Mouse (Mus musculus) CH12.LX (cell line): Measurements from ENCODE around the gene Amh. TPM values are rescaled to one million over a fixed set of nuclear protein-coding genes. Genes with fewer than 3 reads are reported as not detected.

Experiments
- DNase-seq: peaks from one replicate; pipeline ENCODE4 v3.0.0-alpha.2; 2013; ENCODE audit errors: extremely low read depth
- H3K27ac ChIP-seq: 2 replicates; pipeline ENCODE4 v1.5.1; 2012; ENCODE audit warnings: low read depth, mild to moderate bottlenecking, control low read depth, moderate library complexity; ENCODE audit not compliant: insufficient read depth
- H3K27me3 ChIP-seq: replicated peaks from 2 replicates; pipeline ENCODE3; 2012; ENCODE audit warnings: inconsistent platforms
- H3K36me3 ChIP-seq, 2 experiments: replicated peaks in 1 of 2; 2 replicates each; pipeline versions ENCODE3 to v1.6.1; 2012; ENCODE audit warnings: inconsistent platforms in 1 of 2, low read length in 1 of 2, mild to moderate bottlenecking in 1 of 2, mixed read lengths in 1 of 2, moderate library complexity in 1 of 2; ENCODE audit not compliant: control insufficient read depth in 1 of 2, insufficient read depth in 1 of 2
- H3K4me1 ChIP-seq, 2 experiments: 2 replicates each; pipeline ENCODE4 v1.6.1; 2012; ENCODE audit warnings: inconsistent platforms in 1 of 2, moderate library complexity in 1 of 2; ENCODE audit not compliant: insufficient read depth in 2 of 2, control insufficient read depth in 1 of 2
- H3K4me2 ChIP-seq: 2 replicates; pipeline ENCODE4 v1.6.1; 2012; ENCODE audit warnings: low read depth, mild to moderate bottlenecking, control low read depth; ENCODE audit not compliant: poor library complexity, insufficient read depth, severe bottlenecking
- H3K4me3 ChIP-seq, 3 experiments: fragments of 150-350 bp in 1 of 3; sonication (generic) in 1 of 3; replicated peaks in 1 of 3; 2 replicates each; pipeline versions ENCODE3 to v1.5.1; 2011 to 2012; ENCODE audit warnings: low read depth in 2 of 3, low read length in 2 of 3, mild to moderate bottlenecking in 2 of 3, moderate library complexity in 2 of 3, control low read depth in 1 of 3, improper control_type of control experiment in 1 of 3, inconsistent platforms in 1 of 3, mixed read lengths in 1 of 3; ENCODE audit not compliant: poor library complexity in 1 of 3
- H3K79me2 ChIP-seq: replicated peaks from 2 replicates; pipeline ENCODE4 v1.6.1; 2012; ENCODE audit warnings: mild to moderate bottlenecking, moderate library complexity; ENCODE audit not compliant: control insufficient read depth, poor library complexity, insufficient read depth, severe bottlenecking; ENCODE audit errors: extremely low read depth
- H3K9ac ChIP-seq: 2 replicates; pipeline ENCODE4 v1.6.1; 2012; ENCODE audit warnings: low read depth, mild to moderate bottlenecking, control low read depth, moderate library complexity; ENCODE audit not compliant: insufficient read depth
- H3K9me3 ChIP-seq: replicated peaks from 2 replicates; pipeline ENCODE3; 2012; ENCODE audit warnings: low read length, inconsistent platforms, mixed read lengths
- CHD2 ChIP-seq: IDR thresholded peaks from 2 replicates; pipeline ENCODE4 v1.6.1; 2011; ENCODE audit warnings: low read length, improper control_type of control experiment
- CTCF ChIP-seq, 2 experiments: IDR thresholded peaks in 1 of 2; conservative IDR thresholded peaks in 1 of 2; 2 replicates each; pipeline ENCODE4 v1.5.1; 2011 to 2012; ENCODE audit warnings: low read depth in 2 of 2, low read length in 2 of 2, improper control_type of control experiment in 1 of 2, inconsistent platforms in 1 of 2, mild to moderate bottlenecking in 1 of 2, moderate library complexity in 1 of 2
- EP300 ChIP-seq: IDR thresholded peaks from 2 replicates; pipeline ENCODE4 v1.6.1; 2011; ENCODE audit warnings: low read length, improper control_type of control experiment
- ETS1 ChIP-seq: conservative IDR thresholded peaks from 2 replicates; pipeline ENCODE4 v1.6.1; 2012; ENCODE audit warnings: low read depth, mild to moderate bottlenecking, inconsistent platforms, low read length, improper control_type of control experiment, moderate library complexity
- HCFC1 ChIP-seq: IDR thresholded peaks from 2 replicates; pipeline ENCODE4 v1.6.1; 2012; ENCODE audit warnings: low read depth, mild to moderate bottlenecking, inconsistent platforms, low read length, improper control_type of control experiment
- IRF4 ChIP-seq: IDR thresholded peaks from 2 replicates; pipeline ENCODE4 v1.6.1; 2014; ENCODE audit warnings: low read depth, mild to moderate bottlenecking, inconsistent platforms, low read length, improper control_type of control experiment
- JUN ChIP-seq: IDR thresholded peaks from 2 replicates; pipeline ENCODE4 v1.6.1; 2011; ENCODE audit warnings: low read depth, mild to moderate bottlenecking, low read length, improper control_type of control experiment, moderate library complexity; ENCODE audit not compliant: insufficient read depth
- MAFK ChIP-seq: IDR thresholded peaks from 2 replicates; pipeline ENCODE4 v1.6.1; 2011; ENCODE audit warnings: low read length, improper control_type of control experiment; ENCODE audit not compliant: insufficient replicate concordance
- MAX ChIP-seq: IDR thresholded peaks from 2 replicates; pipeline ENCODE4 v1.6.1; 2011; ENCODE audit warnings: low read length, improper control_type of control experiment
- MAZ ChIP-seq: IDR thresholded peaks from 2 replicates; pipeline ENCODE4 v1.6.1; 2012; ENCODE audit warnings: low read depth, mild to moderate bottlenecking, inconsistent platforms, low read length, improper control_type of control experiment, moderate library complexity
- MYC ChIP-seq: IDR thresholded peaks from 2 replicates; pipeline ENCODE4 v1.6.1; 2011; ENCODE audit warnings: low read depth, mild to moderate bottlenecking, improper control_type of control experiment, low read length
- NRF1 ChIP-seq: IDR thresholded peaks from 2 replicates; pipeline ENCODE4 v1.6.1; 2014; ENCODE audit warnings: low read depth, mild to moderate bottlenecking, inconsistent platforms, low read length, improper control_type of control experiment, moderate library complexity
- POLR2A ChIP-seq: IDR thresholded peaks from 2 replicates; pipeline ENCODE4 v1.6.1; 2011; ENCODE audit warnings: low read depth, mild to moderate bottlenecking, improper control_type of control experiment, low read length
- RAD21 ChIP-seq: IDR thresholded peaks from 2 replicates; pipeline ENCODE4 v1.6.1; 2011; ENCODE audit warnings: low read depth, mild to moderate bottlenecking, low read length, improper control_type of control experiment, moderate library complexity
- RCOR1 ChIP-seq: conservative IDR thresholded peaks from 2 replicates; pipeline ENCODE4 v1.6.1; 2012; ENCODE audit warnings: low read depth, mild to moderate bottlenecking, inconsistent platforms, low read length, improper control_type of control experiment
- SMC3 ChIP-seq: IDR thresholded peaks from 2 replicates; pipeline ENCODE4 v1.6.1; 2011; ENCODE audit warnings: low read depth, low read length, improper control_type of control experiment
- USF2 ChIP-seq: conservative IDR thresholded peaks from 2 replicates; pipeline ENCODE4 v1.6.1; 2011; ENCODE audit warnings: low read depth, low read length, improper control_type of control experiment
- ZC3H11A ChIP-seq: IDR thresholded peaks from 2 replicates; pipeline ENCODE4 v1.6.1; 2012; ENCODE audit warnings: low read depth, mild to moderate bottlenecking, inconsistent platforms, low read length, improper control_type of control experiment
- ZNF384 ChIP-seq: IDR thresholded peaks from 2 replicates; pipeline ENCODE4 v1.6.1; 2012; ENCODE audit warnings: low read depth, low read length, improper control_type of control experiment, inconsistent platforms
- dilution Hi-C: fragments of 300-500 bp; cut with MboI; formaldehyde crosslinking; loops from 2 replicates; pipeline ENCODE4 v1.14.3; 2020; ENCODE audit warnings: low sequenced_read_pairs; ENCODE audit not compliant: extremely low pct_unique_long_range_greater_than_20kb, extremely low pct_ligation_motif_present
- in situ Hi-C: fragments of 300-500 bp; cut with MboI; formaldehyde crosslinking; loops from 3 replicates; pipeline ENCODE4 v1.14.3; 2019; ENCODE audit warnings: low sequenced_read_pairs, low pct_ligation_motif_present, low pct_unique_long_range_greater_than_20kb, mixed read lengths
- polyA plus RNA-seq: library from polyadenylated mRNA; unstranded; fragments of >175 nt; gene quantifications from 2 replicates; pipeline ENCODE4 v1.2.1, GENCODE M21; 2012; ENCODE audit warnings: low read depth; ENCODE audit not compliant: insufficient read length
- total RNA-seq, 2 experiments: library from RNA; depleted of rRNA; stranded (reverse); fragments of 300-350 nt in 1 of 2; fragments of >200 nt in 1 of 2; gene quantifications; 2 replicates each; pipeline ENCODE4 v1.2.3; 2012 to 2014

Amh gene
- total and polyA plus RNA-seq, 3 experiments: 0.43 to 1.1 (median 0.59) TPM

DNA sequence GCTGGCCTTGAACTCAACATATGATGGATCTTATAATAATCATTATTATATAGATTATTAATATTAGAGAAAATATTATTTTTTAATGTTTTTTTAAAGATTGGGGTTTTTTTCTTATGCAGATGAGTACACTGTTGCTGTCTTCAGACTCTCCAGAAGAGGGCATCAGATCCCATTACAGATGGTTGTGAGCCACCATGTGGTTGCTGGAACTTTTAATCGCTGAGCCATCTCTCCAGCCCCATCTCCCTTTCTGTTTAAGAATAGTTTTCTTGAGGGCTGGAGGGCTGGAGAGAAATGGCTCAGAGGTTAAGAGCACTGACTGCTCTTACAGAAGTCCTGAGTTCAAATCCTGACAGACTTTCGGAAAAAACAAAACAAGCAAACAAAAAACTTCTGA, 16.9 kb downstream of the Amh start:
- H3K9ac ChIP-seq: no peak overlapping the region
- H3K79me2 ChIP-seq: peaks cover 4% of the 10 kb centered on the region
- no peaks in the 10 kb centered on the region for H3K27me3 ChIP-seq
- no peak overlapping the region for H3K4me2 ChIP-seq
- dilution Hi-C loops: no loop called here
- H3K36me3 ChIP-seq: no peaks in the 10 kb centered on the region
- peaks cover 2 to 20% of the 10 kb centered on the region in 2 experiments; a peak in 2 of 4 replicates for H3K4me1 ChIP-seq
- in situ Hi-C loops: loop anchor here (5.0 kb wide), 1 partner anchor 35 kb away; the partner anchor contains the start of genes Lsm7 and Sppl2b
- TF ChIP-seq MAX: no peak
- peak; percentile 56 for TF ChIP-seq RAD21
- TF ChIP-seq SMC3: peak; percentile 72
- no peak for TF ChIP-seq CHD2
- TF ChIP-seq CTCF (conservative IDR thresholded peaks at IDR 0.05 in 1 of 2, IDR thresholded peaks at IDR 0.05 in 1 of 2; ENCODE audit: low read depth in 2 of 2, low read length in 2 of 2): peak in 1 of 2 experiments; percentile 86; a peak in 3 of 4 replicates
- no peak for TF ChIP-seq RCOR1
- no peak for TF ChIP-seq USF2
- peak; percentile 98 for TF ChIP-seq MYC
- no peak for TF ChIP-seq POLR2A
- TF ChIP-seq HCFC1: peak; percentile 26; the same call in 1 of the 2 replicates
- no peak for TF ChIP-seq JUN
- TF ChIP-seq ETS1: no peak
- TF ChIP-seq ZNF384: peak; percentile 89
- peak; percentile 19; the same call in 1 of the 2 replicates for TF ChIP-seq ZC3H11A
- no peak for TF ChIP-seq MAZ
- H3K9me3 ChIP-seq: no peaks in the 10 kb centered on the region
- H3K27ac ChIP-seq: no peak overlapping the region
- no peak overlapping the region for H3K4me3 ChIP-seq
- DNase-seq: peak; percentile 38

DNA sequence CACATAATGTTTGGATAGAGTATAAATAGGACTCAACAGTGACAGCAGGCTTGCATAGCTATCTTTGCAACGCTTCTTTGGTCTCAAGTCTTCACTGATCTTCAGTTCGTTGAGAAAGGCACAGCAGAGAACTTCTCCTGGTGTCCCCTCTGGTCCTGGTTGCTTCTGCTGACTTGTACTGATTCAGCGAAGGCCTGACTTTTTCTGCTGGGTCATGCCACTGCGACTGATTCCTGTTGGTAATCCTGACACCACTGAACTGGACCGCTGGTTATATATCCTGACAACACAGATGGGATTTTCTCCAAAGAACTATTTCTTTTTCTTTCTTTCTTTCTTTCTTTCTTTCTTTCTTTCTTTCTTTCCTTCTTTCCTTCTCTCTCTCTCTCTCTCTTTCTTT, 17.5 kb downstream of the Amh start:
- peaks cover 2 to 20% of the 10 kb centered on the region in 2 experiments; a peak in 2 of 4 replicates for H3K4me1 ChIP-seq
- in situ Hi-C loops (loop anchor here (5.0 kb wide), 1 partner anchor 35 kb away; the partner anchor contains the start of genes Lsm7 and Sppl2b), dilution Hi-C loops (no loop called here)
- no peaks in the 10 kb centered on the region for H3K27me3 ChIP-seq
- no peak overlapping the region for H3K4me2 ChIP-seq
- DNase-seq: no peak
- H3K4me3 ChIP-seq: no peak overlapping the region
- H3K27ac ChIP-seq: no peak overlapping the region
- peaks cover under 1 to 2% of the 10 kb centered on the region in 2 experiments for H3K36me3 ChIP-seq
- H3K9me3 ChIP-seq: no peaks in the 10 kb centered on the region
- H3K9ac ChIP-seq: no peak overlapping the region
- peaks cover 9% of the 10 kb centered on the region for H3K79me2 ChIP-seq
- TF ChIP-seq MAFK (no peak), EP300 (no peak), RAD21 (no peak), NRF1 (no peak), IRF4 (no peak)
